Mouse (Mus musculus) heart, adult 8-10 months (tissue): ENCODE measurements around the gene Mon2. TPM values are rescaled to one million over a fixed set of nuclear protein-coding genes. Genes with fewer than 3 reads are reported as not detected.
"Not testable (repeated sequence)": the region's sequence is repeated elsewhere in the genome, so short reads cannot be mapped to it uniquely, and the experiment has no call there.

Experiments used
- DNase-seq: peaks from one replicate; pipeline ENCODE4 v3.0.0; 2022; ENCODE audit warnings: low spot score
- total RNA-seq, 4 experiments: library from RNA; stranded (reverse); gene quantifications; 2 replicates each; pipeline ENCODE4 v1.2.4; 2022

Gene Mon2
- total RNA-seq, 4 experiments from 2014 or later: 36.2 to 47.2 (median 40.1) TPM

- DNase-seq: no peak
Observed at GRCm38 (mm10) chr10:122994402-122995107, 81.8 kb downstream of the Mon2 start.

DNA sequence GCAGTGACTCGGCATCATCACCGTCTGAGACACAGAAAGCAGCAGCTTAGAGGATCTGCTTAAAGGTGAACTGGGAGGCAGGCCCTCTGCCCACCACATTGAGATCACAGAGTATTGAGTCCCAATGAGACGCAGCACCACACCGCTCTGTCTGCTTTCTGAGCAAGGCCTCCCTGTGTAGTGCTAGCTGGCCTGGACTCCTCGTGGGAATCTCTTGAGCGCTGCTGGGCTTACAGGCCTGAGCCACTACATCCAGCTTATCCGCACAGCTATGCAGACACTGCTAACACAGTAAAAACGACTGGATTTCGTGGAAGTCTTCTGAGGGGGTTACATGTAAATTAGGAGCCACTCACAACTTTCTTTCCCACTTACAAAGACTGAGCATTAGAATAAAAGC is 84.7 kb downstream of the Mon2 start:
- no peak for DNase-seq

- peak; percentile 58 for DNase-seq
Observed at GRCm38 (mm10) chr10:122991053-122991452, 85.3 kb downstream of the Mon2 start.

DNA sequence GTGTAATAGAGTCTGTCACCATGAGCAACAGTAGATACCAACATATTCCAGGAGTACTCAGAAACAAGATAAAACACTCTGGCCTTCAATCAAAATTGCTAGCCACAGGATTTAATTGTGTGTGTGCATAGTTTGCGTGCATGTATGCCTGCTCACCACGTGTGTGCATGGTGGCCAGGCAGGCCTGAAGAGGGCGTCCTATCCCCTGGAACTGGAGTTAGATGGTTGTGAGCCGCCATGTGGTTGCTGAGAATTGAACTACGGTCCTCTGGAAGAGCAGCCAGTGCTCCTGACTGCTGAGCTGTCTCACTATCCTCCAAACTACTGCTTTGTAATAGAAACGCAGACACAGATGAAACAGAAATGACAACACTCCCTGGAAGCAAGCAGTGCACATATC is 85.7 kb downstream of the Mon2 start:
- no peak for DNase-seq

GRCm38 (mm10) chr10:122989916-122990315 is 86.4 kb downstream of the Mon2 start:
- DNase-seq: no peak

- DNase-seq: no peak
Observed at GRCm38 (mm10) chr10:122988372-122988771, 87.9 kb downstream of the Mon2 start.

DNA sequence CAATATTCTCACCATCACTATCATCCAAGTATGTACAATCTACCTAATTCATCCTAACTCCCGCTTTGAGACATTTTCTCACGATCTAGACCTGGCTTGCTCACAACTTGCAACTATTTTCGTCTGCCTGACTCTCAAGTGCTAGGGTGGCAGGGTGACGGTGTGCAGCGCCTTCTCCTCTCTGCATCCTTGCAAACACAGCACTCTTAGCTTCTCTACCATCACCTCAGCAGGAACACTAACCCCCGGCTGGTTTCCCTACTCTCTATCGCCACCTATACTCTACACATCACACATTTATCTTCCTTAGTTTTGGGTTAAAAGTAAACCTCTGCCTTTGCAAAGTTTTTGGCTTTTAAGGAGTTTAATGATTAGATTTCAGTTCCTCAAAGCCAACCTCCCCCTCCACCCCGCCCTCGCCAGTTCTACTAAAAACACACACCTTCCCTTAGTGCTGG is 88.6 kb downstream of the Mon2 start:
- peak; percentile 63 for DNase-seq

- peak; percentile 82 for DNase-seq
Observed at GRCm38 (mm10) chr10:122986320-122987225, 89.7 kb downstream of the Mon2 start.

DNA sequence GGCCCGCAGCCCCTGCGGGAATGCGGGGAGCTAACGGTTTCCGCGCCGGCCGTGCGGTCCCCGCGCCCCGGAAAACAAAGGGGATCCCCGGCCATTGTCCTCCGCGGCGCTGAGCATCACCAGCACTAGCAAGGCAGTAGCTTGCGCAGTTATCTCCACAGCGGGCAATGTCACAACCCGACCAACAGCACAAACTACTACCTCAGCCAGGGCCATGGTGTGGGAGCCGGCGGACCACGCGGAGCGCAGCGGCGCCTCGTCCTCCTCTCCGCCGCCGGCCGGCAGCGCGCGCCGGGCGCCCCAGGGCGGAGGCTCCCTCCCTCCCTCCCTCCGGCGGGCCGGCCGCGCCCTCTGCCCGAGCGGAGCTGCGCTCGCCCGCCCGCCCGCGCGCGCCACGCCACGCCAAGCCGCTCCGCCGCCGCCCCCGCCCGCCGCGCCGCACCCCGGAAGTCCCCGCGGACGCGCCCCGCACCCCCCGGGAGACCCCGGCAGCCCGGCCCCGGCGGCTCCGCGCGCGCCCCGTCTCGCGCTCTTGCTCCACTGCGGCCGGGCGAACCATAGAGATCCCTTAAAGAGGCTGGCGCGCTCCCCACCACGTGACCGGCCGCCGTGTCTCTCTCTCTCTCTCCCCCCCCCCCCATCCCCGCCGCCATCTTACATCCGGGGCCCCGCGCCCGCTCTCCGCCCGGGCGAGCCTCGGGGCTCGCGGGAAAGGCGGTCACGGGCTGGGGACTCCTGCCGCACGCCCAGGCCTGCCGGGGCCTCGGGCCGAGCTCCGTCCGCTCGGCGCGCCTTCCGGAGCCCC is 90.6 kb downstream of the Mon2 start:
- DNase-seq: peak; percentile 73

- no peak for DNase-seq
Observed at GRCm38 (mm10) chr10:122985252-122985514, 91.1 kb downstream of the Mon2 start.

DNA sequence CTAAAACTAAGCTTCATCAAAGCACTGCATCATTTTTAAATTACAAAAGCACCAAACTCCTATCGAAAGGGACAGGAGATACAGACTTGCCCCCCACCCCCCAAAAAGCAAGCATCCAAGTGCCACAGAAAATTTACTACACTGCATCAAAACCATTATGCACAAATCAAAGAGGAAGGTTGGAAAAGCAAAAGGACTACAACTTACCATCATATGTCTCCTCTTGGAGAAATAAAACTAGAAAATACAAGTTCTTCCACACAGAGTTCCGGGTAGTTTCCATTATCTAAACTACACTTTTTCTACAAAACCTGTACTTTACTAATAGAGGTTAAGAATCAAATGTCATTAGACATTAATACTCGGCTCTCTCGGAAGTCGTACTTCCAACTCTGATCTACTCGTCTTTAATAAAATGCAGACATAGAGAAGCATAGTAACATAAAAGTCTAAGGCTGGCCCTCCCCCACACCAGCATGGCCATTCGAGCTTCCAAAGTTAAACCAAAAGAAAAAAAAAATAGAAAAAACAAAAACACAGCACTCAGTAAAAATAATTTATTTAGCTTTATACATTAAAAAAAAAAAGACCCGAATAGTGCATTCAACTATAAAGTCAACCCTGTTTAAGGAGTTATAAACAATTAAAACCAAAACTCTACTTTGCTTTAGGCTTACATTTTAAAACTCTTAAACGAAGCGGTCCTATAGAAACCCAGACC is 91.6 kb downstream of the Mon2 start:
- no peak for DNase-seq

- no peak for DNase-seq
Observed at GRCm38 (mm10) chr10:122983579-122984530, 92.5 kb downstream of the Mon2 start.

DNA sequence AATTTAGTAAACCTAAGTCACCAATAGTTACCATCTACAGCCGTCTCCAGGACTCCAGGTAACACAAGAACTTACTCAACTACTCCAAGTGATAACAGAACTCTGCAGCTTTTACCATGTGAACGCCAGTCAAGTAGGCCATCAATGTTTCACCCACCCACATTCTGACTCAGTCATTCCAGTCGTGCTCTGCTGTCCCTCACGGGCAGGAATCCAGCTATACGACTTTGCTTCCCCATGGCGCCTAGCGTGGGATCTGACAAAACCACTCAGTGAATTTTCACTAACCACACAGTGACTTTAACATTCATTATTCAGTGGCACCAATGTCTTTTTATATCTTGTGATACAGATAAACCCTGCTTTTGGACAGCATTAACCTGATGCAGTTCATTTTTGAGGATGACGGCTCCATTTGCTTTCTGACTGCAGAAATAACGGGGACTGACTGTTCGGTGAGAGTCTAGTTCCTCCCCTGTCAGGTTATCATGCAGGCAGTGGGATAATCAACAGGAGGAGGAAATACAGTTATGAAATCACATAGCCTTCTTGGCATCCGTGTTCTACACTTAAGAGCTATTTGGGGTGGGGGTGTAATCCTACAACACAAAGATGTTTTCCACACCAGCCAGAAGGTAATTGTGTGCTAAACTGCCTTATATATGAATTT is 93.3 kb downstream of the Mon2 start:
- no peak for DNase-seq

- no peak for DNase-seq
Observed at GRCm38 (mm10) chr10:122980123-122980522, 96.2 kb downstream of the Mon2 start.

DNA sequence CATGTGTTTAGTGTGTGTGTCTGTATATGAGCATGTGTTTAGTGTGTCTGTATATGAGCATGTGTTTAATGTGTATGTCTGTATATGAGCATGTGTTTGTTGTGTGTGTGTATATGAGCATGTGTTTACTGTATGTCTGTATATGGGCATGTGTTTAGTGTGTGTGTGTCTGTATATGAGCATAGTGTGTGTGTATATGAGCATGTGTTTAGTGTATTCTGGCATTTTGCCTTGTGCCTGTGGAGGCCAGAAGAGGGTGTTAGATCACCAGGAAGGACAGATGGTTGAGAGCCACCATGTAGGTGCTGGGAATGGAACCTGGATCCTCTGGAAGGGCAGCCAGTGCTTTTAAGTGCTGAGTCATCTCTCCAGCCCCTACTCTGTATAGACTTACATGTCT is 96.9 kb downstream of the Mon2 start:
- DNase-seq: no peak

DNA sequence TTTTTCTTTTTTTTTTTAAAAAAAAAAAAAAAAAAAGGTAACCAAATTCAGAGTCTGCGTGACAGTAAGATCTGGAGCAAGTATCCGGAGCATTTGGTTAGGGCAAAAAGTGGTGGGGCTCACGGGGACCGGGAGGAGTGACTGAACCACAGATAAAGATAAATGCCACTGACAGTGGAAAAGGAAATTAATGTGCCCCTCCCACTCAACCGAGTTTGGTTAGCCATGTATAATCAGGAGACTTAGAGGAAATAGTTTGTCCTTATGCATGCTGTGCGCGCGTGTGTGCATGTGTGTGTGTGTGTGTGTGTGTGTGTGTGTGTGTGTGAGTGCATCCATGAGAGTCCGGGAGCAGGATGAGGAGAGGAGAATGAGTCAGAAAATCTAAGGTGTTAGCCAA is 100.3 kb downstream of the Mon2 start:
- no peak for DNase-seq

GRCm38 (mm10) chr10:122973241-122973640 is 103.1 kb downstream of the Mon2 start:
- DNase-seq: no peak

DNA sequence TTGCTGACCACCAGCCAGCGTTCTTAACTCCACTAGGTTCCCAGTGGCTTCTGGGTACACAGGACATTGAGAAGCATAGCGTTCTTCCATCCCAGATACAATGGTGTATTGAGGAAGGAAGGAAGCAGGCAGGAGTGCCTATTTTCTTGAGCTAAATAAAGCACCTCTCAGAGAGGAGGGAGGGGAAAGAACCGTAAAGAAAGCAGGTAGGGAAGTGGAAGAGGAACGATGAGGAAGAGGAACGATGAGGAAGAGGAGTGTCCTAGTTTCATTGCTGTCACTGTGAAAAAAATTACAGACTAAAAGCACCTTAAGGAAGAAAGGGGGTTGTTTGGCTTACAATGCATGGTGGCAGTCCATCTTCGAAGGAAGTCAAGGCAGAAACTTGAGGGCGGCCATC is 106.1 kb downstream of the Mon2 start:
- DNase-seq: no peak

- no peak for DNase-seq
Observed at GRCm38 (mm10) chr10:122966421-122966820, 109.9 kb downstream of the Mon2 start.

- DNase-seq: not testable (repeated sequence)
Observed at GRCm38 (mm10) chr10:122965650-122966049, 110.7 kb downstream of the Mon2 start.
